Mouse (Mus musculus): ENCODE measurements around the gene Rpl26. TPM values are rescaled to one million over a fixed set of nuclear protein-coding genes. Genes with fewer than 3 reads are reported as not detected.
"Not testable (repeated sequence)": the region's sequence is repeated elsewhere in the genome, so short reads cannot be mapped to it uniquely, and the experiment has no call there.

Gene Rpl26
- polyA plus RNA-seq, 1 experiment = 3,701 TPM

- no peak for DNase-seq (ENCODE audit: low spot score)
Observed at GRCm38 (mm10) chr11:68914566-68914965, 13.2 kb downstream of the Rpl26 start.

GRCm38 (mm10) chr11:68923191-68923590, 21.8 kb downstream of the Rpl26 start:
- DNase-seq (ENCODE audit: low spot score) = no peak

- DNase-seq (ENCODE audit: low spot score) = no peak
Observed at GRCm38 (mm10) chr11:68924749-68925148, 23.4 kb downstream of the Rpl26 start.

- DNase-seq (ENCODE audit: low spot score) = no peak
Observed at GRCm38 (mm10) chr11:68926981-68927380, 25.6 kb downstream of the Rpl26 start, which contains the start of gene Odf4. TSS of gene Odf4 (minus strand) at chr11:68927081.

- DNase-seq (ENCODE audit: low spot score) = no peak
Observed at GRCm38 (mm10) chr11:68929947-68930346, 28.6 kb downstream of the Rpl26 start.

- no peak for DNase-seq (ENCODE audit: low spot score)
Observed at GRCm38 (mm10) chr11:68933885-68934507, 32.6 kb downstream of the Rpl26 start.

GRCm38 (mm10) chr11:68936951-68937350, 35.6 kb downstream of the Rpl26 start:
- not testable (repeated sequence) for DNase-seq (ENCODE audit: low spot score)

- DNase-seq (ENCODE audit: low spot score) = peak; percentile 50
Observed at GRCm38 (mm10) chr11:68939451-68940304, 38.3 kb downstream of the Rpl26 start.

- DNase-seq (ENCODE audit: low spot score) = no peak
Observed at GRCm38 (mm10) chr11:68940516-68940915, 39.1 kb downstream of the Rpl26 start.

GRCm38 (mm10) chr11:68942731-68943130, 41.3 kb downstream of the Rpl26 start:
- DNase-seq (ENCODE audit: low spot score) = no peak

- DNase-seq (ENCODE audit: low spot score) = no peak
Observed at GRCm38 (mm10) chr11:68945245-68945644, 43.9 kb downstream of the Rpl26 start.

- DNase-seq (ENCODE audit: low spot score) = no peak
Observed at GRCm38 (mm10) chr11:68946001-68946400, 44.6 kb downstream of the Rpl26 start.

GRCm38 (mm10) chr11:68946806-68947440, 45.5 kb downstream of the Rpl26 start:
- DNase-seq (ENCODE audit: low spot score) = no peak

GRCm38 (mm10) chr11:68947542-68947993, 46.2 kb downstream of the Rpl26 start:
- DNase-seq (ENCODE audit: low spot score) = no peak

- DNase-seq (ENCODE audit: low spot score) = no peak
Observed at GRCm38 (mm10) chr11:68953903-68954302, 52.5 kb downstream of the Rpl26 start.

- DNase-seq (ENCODE audit: low spot score) = no peak
Observed at GRCm38 (mm10) chr11:68954408-68954807, 53.0 kb downstream of the Rpl26 start.

GRCm38 (mm10) chr11:68955473-68955872, 54.1 kb downstream of the Rpl26 start:
- DNase-seq (ENCODE audit: low spot score) = no peak

- no peak for DNase-seq (ENCODE audit: low spot score)
Observed at GRCm38 (mm10) chr11:68956107-68956506, 54.7 kb downstream of the Rpl26 start.
